Mouse (Mus musculus): ENCODE data around the gene Ppm1b.

The Ppm1b gene

GRCm38 (mm10) chr17:84958411-84958911 lies 1.9 kb downstream of the Ppm1b start:
- peak in 1 of 2 experiments; percentile 29 for DNase-seq

GRCm38 (mm10) chr17:84958986-84959664 lies 2.6 kb downstream of the Ppm1b start:
- no peak for DNase-seq

- DNase-seq = no peak
Measured at GRCm38 (mm10) chr17:84959665-84960020, 3.1 kb downstream of the Ppm1b start.

GRCm38 (mm10) chr17:84960136-84960535 lies 3.6 kb downstream of the Ppm1b start:
- peak; percentile 54 to 58 for DNase-seq

DNA sequence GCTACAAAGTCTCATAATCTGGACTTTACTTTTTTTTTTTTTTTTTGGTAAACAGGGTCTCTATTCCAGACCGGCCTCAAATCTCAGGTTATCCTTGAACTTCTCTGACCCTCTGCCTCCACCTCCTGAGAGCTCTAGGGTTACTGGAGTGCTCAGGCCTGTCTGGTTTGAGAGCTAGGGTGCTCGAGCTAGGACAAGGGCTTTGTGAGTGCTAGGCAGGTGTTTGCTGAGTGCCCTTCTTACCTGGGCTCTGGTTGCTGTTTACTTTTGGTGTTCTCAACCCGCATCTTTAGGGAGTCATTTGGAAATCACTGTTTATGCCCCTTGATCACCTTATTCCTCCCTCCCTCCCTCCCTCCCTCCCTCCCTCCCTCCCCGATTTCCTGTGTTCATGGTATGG lies 5.5 kb downstream of the Ppm1b start:
- DNase-seq = peak; percentile 79 to 84

- DNase-seq = no peak
Measured at GRCm38 (mm10) chr17:84963651-84964050, 7.1 kb downstream of the Ppm1b start.

GRCm38 (mm10) chr17:84966231-84966630 lies 9.7 kb downstream of the Ppm1b start:
- DNase-seq = no peak

DNA sequence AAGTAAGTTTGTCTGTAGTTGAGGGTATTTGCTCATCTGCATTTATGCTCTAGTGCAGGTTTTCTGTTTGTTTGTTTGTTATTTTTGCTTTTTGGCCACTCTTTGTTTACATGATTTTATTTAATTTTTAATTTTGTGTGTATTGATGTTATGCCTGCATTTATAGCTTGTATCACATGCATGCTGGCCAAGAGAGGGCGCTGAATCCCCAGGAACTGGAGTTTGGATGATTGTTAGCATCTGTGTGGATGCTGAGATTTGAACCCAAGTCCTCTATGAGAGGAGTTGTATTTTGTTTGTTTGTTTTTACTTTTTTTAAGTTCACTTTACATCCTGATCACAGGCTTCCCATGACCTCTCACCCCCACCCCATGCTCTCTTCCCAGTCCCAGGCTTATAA lies 10.5 kb downstream of the Ppm1b start:
- DNase-seq = no peak

GRCm38 (mm10) chr17:84969916-84970315 lies 13.4 kb downstream of the Ppm1b start:
- DNase-seq = no peak

- no peak for DNase-seq
Measured at GRCm38 (mm10) chr17:84981721-84982120, 25.2 kb downstream of the Ppm1b start.

DNA sequence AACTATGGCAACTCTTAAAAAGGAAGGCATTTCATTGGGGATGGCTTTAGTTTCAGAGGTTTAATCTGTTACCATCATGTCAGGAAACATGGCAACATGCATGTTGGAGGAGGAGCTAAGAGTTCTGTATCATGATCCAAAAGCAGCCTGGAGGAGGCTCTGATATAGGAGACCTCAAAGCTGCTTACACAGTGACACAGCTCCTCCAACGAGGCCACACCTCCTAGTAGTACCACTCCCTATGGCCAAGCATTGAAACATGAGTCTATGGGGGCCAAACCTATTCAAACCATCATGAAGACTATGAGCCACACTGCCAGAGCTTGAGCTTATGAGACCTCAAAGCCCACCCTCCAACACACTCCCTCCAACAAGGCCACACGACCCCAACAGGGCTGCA lies 26.2 kb downstream of the Ppm1b start:
- DNase-seq = no peak

- DNase-seq = no peak
Measured at GRCm38 (mm10) chr17:84986368-84986767, 29.8 kb downstream of the Ppm1b start.

- DNase-seq = peak in 1 of 2 experiments; percentile 35
Measured at GRCm38 (mm10) chr17:84987834-84988410, 31.4 kb downstream of the Ppm1b start.

DNA sequence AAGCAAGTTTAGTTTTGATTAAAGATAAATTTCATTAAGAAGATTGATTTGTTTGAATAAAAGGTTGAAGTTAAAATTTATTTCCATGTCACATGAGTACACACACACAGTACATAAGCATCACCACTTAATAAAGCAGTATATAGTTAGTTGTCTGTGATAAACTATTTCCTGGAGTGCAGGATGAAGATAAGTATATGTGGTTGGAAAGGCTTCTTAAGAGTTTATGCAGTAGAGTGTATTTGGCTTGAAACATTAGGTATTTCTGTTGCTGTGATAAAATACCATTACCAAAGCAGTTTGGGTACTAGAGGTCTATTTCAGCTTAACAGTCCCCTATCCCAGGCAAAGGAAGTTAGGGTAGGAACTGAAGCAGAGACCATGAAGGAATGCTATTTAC lies 32.0 kb downstream of the Ppm1b start:
- no peak for DNase-seq

- peak in 1 of 2 experiments; percentile 30 for DNase-seq
Measured at GRCm38 (mm10) chr17:84995844-84996243, 39.3 kb downstream of the Ppm1b start.

DNA sequence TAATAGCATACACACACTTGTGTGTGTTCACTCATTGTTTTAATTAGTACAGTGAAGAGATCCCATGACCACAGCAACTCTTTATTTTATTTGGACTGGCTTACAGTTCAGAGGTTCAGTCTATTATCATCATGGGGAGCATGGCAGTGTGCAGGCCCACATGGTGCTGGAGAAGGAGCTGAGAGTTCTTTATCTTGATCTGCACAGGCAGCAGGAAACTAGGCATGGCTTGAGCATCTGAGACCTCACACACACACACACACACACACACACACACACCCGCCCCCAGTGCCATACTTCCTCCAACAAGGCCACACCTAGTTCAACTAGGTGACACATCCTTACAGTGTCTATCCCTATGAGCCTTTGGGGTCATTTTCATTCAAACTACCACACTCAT lies 41.1 kb downstream of the Ppm1b start:
- DNase-seq = no peak

- no peak for DNase-seq
Measured at GRCm38 (mm10) chr17:84999636-85000035, 43.1 kb downstream of the Ppm1b start.

- DNase-seq = no peak
Measured at GRCm38 (mm10) chr17:85013485-85013884, 56.9 kb downstream of the Ppm1b start.

- DNase-seq = no peak
Measured at GRCm38 (mm10) chr17:85014632-85015031, 58.1 kb downstream of the Ppm1b start.

DNA sequence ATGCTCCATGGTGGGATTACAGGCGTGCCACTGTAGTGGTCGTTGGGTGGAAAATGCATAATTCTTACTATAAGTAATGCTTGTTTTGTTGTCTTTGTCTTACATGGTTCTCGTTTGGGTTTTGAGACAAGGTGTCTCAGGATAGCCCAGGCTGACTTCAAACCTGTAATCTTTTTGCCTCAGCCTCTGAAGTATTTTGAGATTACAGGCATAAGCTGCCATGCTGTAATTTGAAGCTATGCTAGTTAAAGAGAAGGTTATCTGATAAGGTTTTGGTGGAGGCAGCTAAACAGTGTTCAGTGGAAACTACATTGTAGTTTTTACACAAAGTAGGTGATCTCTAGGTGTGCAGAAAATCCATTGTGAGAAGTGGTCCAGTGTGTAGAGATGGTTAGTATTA lies 61.8 kb downstream of the Ppm1b start:
- no peak for DNase-seq

DNA sequence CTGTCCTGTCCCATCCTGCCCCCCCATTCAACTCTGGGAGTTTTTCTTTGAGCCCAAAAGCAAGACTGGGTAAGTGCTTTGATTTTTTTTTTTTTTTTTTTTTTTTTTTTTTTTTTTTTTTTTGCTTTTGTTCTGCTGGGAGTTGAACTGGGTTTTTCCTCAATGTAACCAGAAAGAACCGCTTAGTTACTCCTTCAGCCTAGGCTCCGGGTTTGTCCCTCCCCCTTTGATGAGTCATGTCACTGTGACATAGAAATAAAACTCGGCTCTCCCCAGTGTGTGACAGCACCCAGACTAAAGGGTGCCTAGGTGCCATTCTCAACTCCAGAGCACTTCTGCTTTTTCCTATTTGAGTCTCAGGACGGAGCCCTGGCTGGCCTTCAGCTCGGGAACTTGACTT lies 62.3 kb downstream of the Ppm1b start:
- no peak for DNase-seq

GRCm38 (mm10) chr17:85020343-85020742 lies 63.8 kb downstream of the Ppm1b start:
- DNase-seq = no peak

GRCm38 (mm10) chr17:85023247-85024167 lies 67.0 kb downstream of the Ppm1b start:
- peak; percentile 29 to 58 for DNase-seq

GRCm38 (mm10) chr17:85024237-85024636 lies 67.7 kb downstream of the Ppm1b start:
- no peak for DNase-seq
